In the genomic region with DNA sequence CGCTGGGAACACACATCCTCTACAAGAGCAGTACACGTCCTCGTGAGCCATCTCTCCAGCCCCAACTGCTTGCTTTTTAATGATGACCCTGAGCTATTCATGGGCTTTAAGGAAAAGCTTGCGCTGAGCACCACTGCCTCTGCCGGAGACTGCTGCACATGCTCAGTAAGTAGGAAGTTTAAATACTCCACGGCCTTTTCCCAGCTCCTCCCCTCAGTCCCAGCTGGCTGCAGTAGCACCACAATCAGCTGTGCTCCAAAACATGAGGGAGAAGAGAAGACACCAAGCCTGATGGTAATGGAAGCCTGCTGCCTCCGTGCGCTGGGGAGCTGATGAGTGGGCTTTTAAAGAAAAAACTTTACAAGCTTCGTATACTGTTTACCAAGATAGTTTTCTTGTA, we compare ENCODE assay signal across 18 mouse cellular contexts. TPM values are rescaled to one million over a fixed set of nuclear protein-coding genes. Genes with fewer than 3 reads are reported as not detected.
DNase-seq lines count a peak whose midpoint lies in the region; ATAC-seq and TF ChIP-seq lines count a peak whose summit lies in the region.
"Had no signal": no experiment of that assay in that cellular context is flagged by ENCODE, and none has a peak within 500 bp of the region (broad histone marks: within the 10 kb centered on the region; RNA-seq: fewer than 3 reads in every experiment).

No protein-coding gene starts in this region.

- TF ChIP-seq EP300 in liver, postnatal 0 days (IDR thresholded peaks at IDR 0.05; ENCODE audit: low read depth): no peak

- no peaks in the 10 kb centered on the region for H3K27me3 ChIP-seq in lung, embryonic 14.5 days (ENCODE audit: insufficient read depth, low read length)
- H3K27me3 ChIP-seq in liver, postnatal 0 days (ENCODE audit: insufficient read depth, low read length): peaks cover 10% of the 10 kb centered on the region
- H3K27me3 ChIP-seq: heart, embryonic 15.5 days; hindbrain, embryonic 12.5 days; neural tube, embryonic 15.5 days; stomach, embryonic 15.5 days had no signal

- DNase-seq in heart, adult 11 months: peak; percentile 82
- DNase-seq in heart, postnatal 4 days: no peak
- peak; percentile 37 for DNase-seq in lung, embryonic 14.5 days
- no peak for DNase-seq in lung, postnatal 14 days
- DNase-seq in R1 (ENCODE audit: low read depth, low spot score): peak; percentile 84
- peak; percentile 39 for DNase-seq in brain, embryonic 14.5 days (ENCODE audit: low read depth)
- DNase-seq in liver, postnatal 0 days: no peak
- DNase-seq: cerebellum, postnatal 25 days; forebrain, postnatal 0 days; midbrain, embryonic 14.5 days; spleen, adult 18-20 months had no signal

- no peak overlapping the region for H3K4me2 ChIP-seq in lung, embryonic 14.5 days
- H3K4me2 ChIP-seq in liver, postnatal 0 days (ENCODE audit: low read depth, low read length): no peak overlapping the region
- H3K4me2 ChIP-seq: heart, embryonic 15.5 days; hindbrain, embryonic 12.5 days; liver, embryonic 15.5 days; neural tube, embryonic 15.5 days; stomach, embryonic 15.5 days had no signal

- TF ChIP-seq POLR2A in brain, embryonic 14.5 days (IDR thresholded peaks at IDR 0.05; ENCODE audit: borderline replicate concordance, extremely low read depth, insufficient read depth, insufficient read length, poor library complexity, severe bottlenecking): no peak

- no peak for ATAC-seq in lung, embryonic 14.5 days (ENCODE audit: insufficient read depth)
- ATAC-seq in liver, postnatal 0 days: no peak
- ATAC-seq: forebrain, postnatal 0 days had no signal

- no peak overlapping the region for H3K27ac ChIP-seq in lung, embryonic 14.5 days (ENCODE audit: low read depth)
- H3K27ac ChIP-seq in liver, postnatal 0 days (ENCODE audit: low read depth): no peak overlapping the region
- H3K27ac ChIP-seq: heart, embryonic 15.5 days; hindbrain, embryonic 12.5 days; liver, embryonic 15.5 days; neural tube, embryonic 15.5 days; stomach, embryonic 15.5 days had no signal

- no peak overlapping the region for H3K9ac ChIP-seq in lung, embryonic 14.5 days
- H3K9ac ChIP-seq in liver, postnatal 0 days (replicated peaks): no peak overlapping the region
- H3K9ac ChIP-seq: forebrain, postnatal 0 days; heart, embryonic 15.5 days; hindbrain, embryonic 12.5 days; liver, embryonic 15.5 days; neural tube, embryonic 15.5 days; stomach, embryonic 15.5 days had no signal

- no peak overlapping the region for H3K4me3 ChIP-seq in lung, embryonic 14.5 days (ENCODE audit: low read depth, low read length)
- H3K4me3 ChIP-seq in liver, postnatal 0 days (ENCODE audit: low read depth, low read length): no peak overlapping the region
- H3K4me3 ChIP-seq: heart, embryonic 15.5 days; hindbrain, embryonic 12.5 days; liver, embryonic 15.5 days; myocyte; neural tube, embryonic 15.5 days; stomach, embryonic 15.5 days had no signal

- no peaks in the 10 kb centered on the region for H3K36me3 ChIP-seq in lung, embryonic 14.5 days (ENCODE audit: insufficient read depth)
- no peaks in the 10 kb centered on the region for H3K36me3 ChIP-seq in liver, postnatal 0 days (replicated peaks; ENCODE audit: insufficient read depth, low read length)
- H3K36me3 ChIP-seq: heart, embryonic 15.5 days; hindbrain, embryonic 12.5 days; liver, embryonic 15.5 days; stomach, embryonic 15.5 days had no signal

- H3K4me1 ChIP-seq in lung, embryonic 14.5 days (ENCODE audit: insufficient read depth): no peaks in the 10 kb centered on the region
- H3K4me1 ChIP-seq in liver, postnatal 0 days (ENCODE audit: insufficient read depth): peaks cover 5% of the 10 kb centered on the region
- H3K4me1 ChIP-seq: liver, embryonic 15.5 days had no signal

- H3K9me3 ChIP-seq in lung, embryonic 14.5 days (ENCODE audit: low read depth, low read length): no peaks in the 10 kb centered on the region
- no peaks in the 10 kb centered on the region for H3K9me3 ChIP-seq in liver, postnatal 0 days (ENCODE audit: low read length)
- H3K9me3 ChIP-seq: heart, embryonic 15.5 days; hindbrain, embryonic 12.5 days; liver, embryonic 15.5 days; neural tube, embryonic 15.5 days; stomach, embryonic 15.5 days had no signal

- 66% methylated on average over 9 of the region's 9 CpGs for WGBS in lung, embryonic 14.5 days
- 78% methylated on average over 9 of the region's 9 CpGs for WGBS in liver, postnatal 0 days (ENCODE audit: insufficient replicate concordance)

- TF ChIP-seq CTCF in lung, embryonic 14.5 days (IDR thresholded peaks at IDR 0.05; ENCODE audit: low read depth): no peak
- TF ChIP-seq CTCF in brain, embryonic 14.5 days (IDR thresholded peaks at IDR 0.05; ENCODE audit: borderline replicate concordance, extremely low read depth, insufficient read depth, insufficient read length): no peak
- no peak for TF ChIP-seq CTCF in liver, postnatal 0 days (IDR thresholded peaks at IDR 0.05; ENCODE audit: low read depth)

RNA-seq across cellular contexts. Expression of gene B3galnt1, which starts 4.7 kb away (rescaled TPM):
- total RNA-seq in heart, postnatal 4 days (2021): 1 to 10 TPM; 5.2 TPM
- polyA plus RNA-seq in lung, embryonic 14.5 days (2014; fragmentation: Nextera tagmentation; extraction: Ambion mirVana): 31.7 and 32.8 TPM in 2 replicates
- 37.3 and 41.2 TPM in 2 replicates for polyA plus RNA-seq in brain, embryonic 14.5 days (2012; rRNA removed)
- polyA plus RNA-seq in liver, postnatal 0 days (2015; fragmentation: Nextera tagmentation; extraction: Ambion mirVana): 1.9 and 2.0 TPM in 2 replicates
- total RNA-seq: MEL had no signal

Comparison
In these comparisons a context has a peak if more than half of its experiments do, and no peak if none do; other contexts are left out.
1. DNase-seq: peak in heart, adult 11 months (single experiment), lung, embryonic 14.5 days (single experiment), R1 (single experiment) and brain, embryonic 14.5 days (single experiment); none in heart, postnatal 4 days (single experiment), lung, postnatal 14 days (single experiment) and liver, postnatal 0 days (single experiment).
2. RNA of gene B3galnt1, which starts 4.7 kb away (polyA plus RNA-seq): 37.3 to 41.2 TPM in brain, embryonic 14.5 days and 31.7 to 32.8 TPM in lung, embryonic 14.5 days; 1.9 to 2.0 TPM in liver, postnatal 0 days; every median in the first group is over 10 times any median in the second.